Comparison of ENCODE assay signal across 20 mouse cellular contexts in the genomic region with DNA sequence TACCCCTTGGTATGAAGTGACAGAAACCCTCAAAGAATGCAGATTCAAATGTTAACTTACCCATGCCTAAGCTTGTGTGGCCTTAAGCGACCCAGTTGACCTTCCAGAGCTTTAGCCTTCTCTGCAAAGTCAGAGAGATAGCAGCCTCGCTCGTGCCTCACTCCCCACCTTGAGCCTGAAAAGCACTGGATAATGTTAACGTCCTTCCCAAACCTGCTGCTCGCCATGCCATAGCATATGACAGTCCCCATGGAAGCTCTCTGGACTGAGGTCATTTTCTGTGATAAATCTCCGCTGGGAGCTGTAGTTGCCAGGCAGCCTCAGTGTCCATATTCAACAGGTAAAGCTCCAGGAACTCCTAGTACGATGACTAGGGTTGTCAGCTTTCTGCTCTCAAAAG.
"Had no signal": no experiment of that assay in that cellular context is flagged by ENCODE, and none has a peak within 500 bp of the region (broad histone marks: within the 10 kb centered on the region; RNA-seq: fewer than 3 reads in every experiment).

No protein-coding gene starts in this region.

- DNase-seq: forebrain, postnatal 0 days; gastrocnemius, postnatal 14 days; gastrocnemius, postnatal 36 days; heart, adult 2 months; layer of hippocampus, adult 9-11 months; layer of hippocampus, postnatal 36 days; left cerebral cortex, postnatal 4 days had no signal

- H3K9ac ChIP-seq: forebrain, embryonic 15.5 days; forebrain, postnatal 0 days; heart, embryonic 12.5 days; hindbrain, embryonic 12.5 days; hindbrain, embryonic 14.5 days; kidney, embryonic 15.5 days; limb, embryonic 13.5 days; limb, embryonic 15.5 days; liver, embryonic 12.5 days; liver, embryonic 14.5 days had no signal

- ATAC-seq: forebrain, embryonic 15.5 days; forebrain, postnatal 0 days; hindbrain, embryonic 16.5 days; inflammation-experienced regulatory T-cells, adult 6 months; liver, embryonic 12.5 days had no signal

- H3K9me3 ChIP-seq: forebrain, embryonic 15.5 days; heart, embryonic 12.5 days; hindbrain, embryonic 10.5 days; hindbrain, embryonic 12.5 days; kidney, embryonic 15.5 days; limb, embryonic 13.5 days; limb, embryonic 15.5 days; liver, embryonic 12.5 days had no signal

- H3K4me1 ChIP-seq: forebrain, embryonic 15.5 days; hindbrain, embryonic 10.5 days; hindbrain, embryonic 12.5 days; limb, embryonic 15.5 days; liver, embryonic 12.5 days had no signal

- H3K27me3 ChIP-seq: forebrain, embryonic 15.5 days; heart, embryonic 12.5 days; hindbrain, embryonic 12.5 days; kidney, embryonic 15.5 days; limb, embryonic 15.5 days; liver, embryonic 12.5 days had no signal

- H3K36me3 ChIP-seq: forebrain, embryonic 15.5 days; heart, embryonic 12.5 days; hindbrain, embryonic 10.5 days; hindbrain, embryonic 12.5 days; kidney, embryonic 15.5 days; limb, embryonic 13.5 days; limb, embryonic 15.5 days; liver, embryonic 12.5 days had no signal

- H3K4me2 ChIP-seq: forebrain, embryonic 15.5 days; heart, embryonic 12.5 days; hindbrain, embryonic 12.5 days; hindbrain, embryonic 14.5 days; kidney, embryonic 15.5 days; limb, embryonic 13.5 days; limb, embryonic 15.5 days; liver, embryonic 12.5 days had no signal

- H3K4me3 ChIP-seq: forebrain, embryonic 15.5 days; heart, adult 2 months; heart, embryonic 12.5 days; hindbrain, embryonic 10.5 days; hindbrain, embryonic 12.5 days; kidney, embryonic 15.5 days; limb, embryonic 13.5 days; limb, embryonic 15.5 days; liver, embryonic 12.5 days had no signal

- H3K27ac ChIP-seq: forebrain, embryonic 15.5 days; heart, adult 2 months; hindbrain, embryonic 10.5 days; hindbrain, embryonic 12.5 days; hindbrain, embryonic 14.5 days; kidney, embryonic 15.5 days; kidney, postnatal 0 days; limb, embryonic 13.5 days; limb, embryonic 15.5 days; liver, embryonic 12.5 days; liver, embryonic 14.5 days had no signal
